Mouse (Mus musculus) intestine, embryonic 16.5 days (tissue): Measurements from ENCODE around the gene Hspg2. TPM values are rescaled to one million over a fixed set of nuclear protein-coding genes. Genes with fewer than 3 reads are reported as not detected.

Experiments
- ATAC-seq: fragments of 200-750 bp; cut with Nextera tagmentation; 2 replicates; pipeline ENCODE4 v1.8.0; 2017; ENCODE audit warnings: moderate TSS enrichment, moderate library complexity
- H3K27ac ChIP-seq: fragments of 300-500 bp; sonication (generic); 2 replicates; pipeline ENCODE4 v1.5.1; 2014; ENCODE audit warnings: mild to moderate bottlenecking, low read length
- H3K27me3 ChIP-seq: fragments of 300-500 bp; sonication (generic); replicated peaks from 2 replicates; pipeline ENCODE4 v1.6.1; 2014; ENCODE audit warnings: low read length, control low read depth, mixed read lengths; ENCODE audit not compliant: control insufficient read depth, insufficient read depth
- H3K36me3 ChIP-seq: fragments of 300-500 bp; sonication (generic); 2 replicates; pipeline ENCODE4 v1.6.1; 2014; ENCODE audit warnings: low read length, control low read depth; ENCODE audit not compliant: control insufficient read depth, insufficient read depth
- H3K4me1 ChIP-seq: fragments of 300-500 bp; sonication (generic); 2 replicates; pipeline ENCODE4 v1.6.1; 2014; ENCODE audit warnings: low read length, control low read depth, mixed read lengths; ENCODE audit not compliant: control insufficient read depth, insufficient read depth
- H3K4me2 ChIP-seq: fragments of 300-500 bp; sonication (generic); 2 replicates; pipeline ENCODE4 v1.6.1; 2014; ENCODE audit warnings: low read depth, low read length, control low read depth
- H3K4me3 ChIP-seq: fragments of 300-500 bp; sonication (generic); 2 replicates; pipeline ENCODE4 v1.5.1; 2014; ENCODE audit warnings: mild to moderate bottlenecking, low read length
- H3K9ac ChIP-seq: fragments of 300-500 bp; sonication (generic); 2 replicates; pipeline ENCODE4 v1.6.1; 2014; ENCODE audit warnings: low read depth, low read length
- H3K9me3 ChIP-seq: fragments of 300-500 bp; sonication (generic); 2 replicates; pipeline ENCODE4 v1.6.1; 2016; ENCODE audit warnings: low read length, control low read depth; ENCODE audit not compliant: control insufficient read depth
- WGBS: fragments of 180-500 bp; shearing (Covaris S2); extraction: QIAGEN DNeasy Blood & Tissue Kit; methylation state at CpG from one replicate; pipeline ENCODE4 v1.1.7; 2014; 5-methylcytosine and 5-hydroxymethylcytosine counted together
- polyA plus RNA-seq: library from polyadenylated mRNA; unstranded; fragments of >200 nt; fragmentation: Nextera tagmentation; extraction: Ambion mirVana; gene quantifications from 2 replicates; pipeline ENCODE4 v1.2.1, GENCODE M21; 2015

Gene Hspg2
- polyA plus RNA-seq, 1 experiment from 2014 or later = 24.5 TPM

- Histone ChIP-seq H3K27me3 (no peaks in the 10 kb centered on the region), H3K36me3 (peaks cover 14% of the 10 kb centered on the region), H3K4me1 (no peaks in the 10 kb centered on the region), H3K9me3 (no peaks in the 10 kb centered on the region), H3K9ac (no peak overlapping the region), H3K27ac (no peak overlapping the region), H3K4me3 (no peak overlapping the region), H3K4me2 (no peak overlapping the region)
- ATAC-seq = no peak
- WGBS = 93% methylated on average over 5 of the region's 5 CpGs
Measured at GRCm38 (mm10) chr4:137520346-137520745, 51.8 kb downstream of the Hspg2 start.

GRCm38 (mm10) chr4:137521966-137522365 is 53.4 kb downstream of the Hspg2 start:
- H3K9ac ChIP-seq = no peak overlapping the region
- H3K27me3 ChIP-seq = no peaks in the 10 kb centered on the region
- peaks cover 14% of the 10 kb centered on the region for H3K36me3 ChIP-seq
- H3K9me3 ChIP-seq = no peaks in the 10 kb centered on the region
- no peak overlapping the region for H3K4me2 ChIP-seq
- H3K4me1 ChIP-seq = 0 out of 2 replicates have a peak, but pooled peaks cover 2% of the 10 kb centered on the region
- WGBS = 90% methylated on average over 11 of the region's 11 CpGs
- no peak overlapping the region for H3K27ac ChIP-seq
- H3K4me3 ChIP-seq = no peak overlapping the region
- no peak for ATAC-seq

- H3K9me3 ChIP-seq = no peaks in the 10 kb centered on the region
- ATAC-seq = no peak
- no peaks in the 10 kb centered on the region for H3K27me3 ChIP-seq
- H3K4me3 ChIP-seq = no peak overlapping the region
- no peak overlapping the region for H3K9ac ChIP-seq
- 0 out of 2 replicates have a peak, but pooled peaks cover 7% of the 10 kb centered on the region for H3K4me1 ChIP-seq
- H3K4me2 ChIP-seq = no peak overlapping the region
- peaks cover 11% of the 10 kb centered on the region for H3K36me3 ChIP-seq
- no peak overlapping the region for H3K27ac ChIP-seq
- WGBS = 74% methylated on average over 1 of the region's 1 CpGs
Measured at GRCm38 (mm10) chr4:137525426-137525825, 56.9 kb downstream of the Hspg2 start.

GRCm38 (mm10) chr4:137527368-137527767 is 58.8 kb downstream of the Hspg2 start:
- Histone ChIP-seq H3K36me3 (peaks cover 6% of the 10 kb centered on the region; the same call in 1 of the 2 replicates), H3K27ac (no peak overlapping the region), H3K9me3 (no peaks in the 10 kb centered on the region), H3K4me2 (no peak overlapping the region), H3K4me1 (0 out of 2 replicates have a peak, but pooled peaks cover 7% of the 10 kb centered on the region), H3K27me3 (no peaks in the 10 kb centered on the region), H3K4me3 (no peak overlapping the region), H3K9ac (no peak overlapping the region)
- peak; percentile 90 for ATAC-seq
- 47% methylated on average over 4 of the region's 4 CpGs for WGBS

- Histone ChIP-seq H3K27me3 (no peaks in the 10 kb centered on the region), H3K27ac (no peak overlapping the region), H3K4me3 (no peak overlapping the region), H3K4me1 (0 out of 2 replicates have a peak, but pooled peaks cover 7% of the 10 kb centered on the region), H3K9me3 (no peaks in the 10 kb centered on the region), H3K9ac (no peak overlapping the region), H3K36me3 (0 out of 2 replicates have a peak, but pooled peaks cover 3% of the 10 kb centered on the region), H3K4me2 (no peak overlapping the region)
- WGBS = 81% methylated on average over 6 of the region's 6 CpGs
- no peak for ATAC-seq
Measured at GRCm38 (mm10) chr4:137527872-137528271, 59.3 kb downstream of the Hspg2 start.

GRCm38 (mm10) chr4:137540356-137540755 is 71.8 kb downstream of the Hspg2 start:
- ATAC-seq = no peak
- H3K36me3 ChIP-seq = peaks cover 12% of the 10 kb centered on the region
- WGBS = 71% methylated on average over 14 of the region's 14 CpGs
- no peak overlapping the region for H3K27ac ChIP-seq
- H3K9me3 ChIP-seq = no peaks in the 10 kb centered on the region
- no peak overlapping the region for H3K9ac ChIP-seq
- 0 out of 2 replicates have a peak, but pooled peaks cover 3% of the 10 kb centered on the region for H3K4me1 ChIP-seq
- H3K4me2 ChIP-seq = no peak overlapping the region
- H3K27me3 ChIP-seq = no peaks in the 10 kb centered on the region
- H3K4me3 ChIP-seq = no peak overlapping the region

- Histone ChIP-seq H3K9ac (no peak overlapping the region), H3K9me3 (no peaks in the 10 kb centered on the region), H3K27ac (no peak overlapping the region), H3K4me1 (0 out of 2 replicates have a peak, but pooled peaks cover 3% of the 10 kb centered on the region), H3K27me3 (no peaks in the 10 kb centered on the region), H3K36me3 (peaks cover 11% of the 10 kb centered on the region), H3K4me3 (no peak overlapping the region), H3K4me2 (no peak overlapping the region)
- WGBS = 74% methylated on average over 10 of the region's 10 CpGs
- ATAC-seq = peak; percentile 83
Measured at GRCm38 (mm10) chr4:137542968-137543367, 74.4 kb downstream of the Hspg2 start.

GRCm38 (mm10) chr4:137545568-137545967 is 77.0 kb downstream of the Hspg2 start:
- 94% methylated on average over 9 of the region's 9 CpGs for WGBS
- Histone ChIP-seq H3K27me3 (no peaks in the 10 kb centered on the region), H3K9ac (no peak overlapping the region), H3K36me3 (peaks cover 13% of the 10 kb centered on the region), H3K4me2 (no peak overlapping the region), H3K27ac (no peak overlapping the region), H3K4me3 (no peak overlapping the region), H3K9me3 (no peaks in the 10 kb centered on the region), H3K4me1 (0 out of 2 replicates have a peak, but pooled peaks cover 3% of the 10 kb centered on the region)
- ATAC-seq = no peak

- Histone ChIP-seq H3K4me3 (no peak overlapping the region), H3K4me2 (no peak overlapping the region), H3K9me3 (no peaks in the 10 kb centered on the region), H3K27me3 (no peaks in the 10 kb centered on the region), H3K9ac (no peak overlapping the region), H3K27ac (no peak overlapping the region), H3K36me3 (peaks cover 13% of the 10 kb centered on the region), H3K4me1 (0 out of 2 replicates have a peak, but pooled peaks cover 3% of the 10 kb centered on the region)
- ATAC-seq = no peak
- WGBS = 83% methylated on average over 5 of the region's 5 CpGs
Measured at GRCm38 (mm10) chr4:137546003-137546525, 77.5 kb downstream of the Hspg2 start.

GRCm38 (mm10) chr4:137553466-137553865 is 84.9 kb downstream of the Hspg2 start:
- Histone ChIP-seq H3K27ac (no peak overlapping the region), H3K36me3 (peaks cover 34% of the 10 kb centered on the region), H3K9ac (no peak overlapping the region), H3K4me3 (no peak overlapping the region), H3K4me1 (no peaks in the 10 kb centered on the region), H3K27me3 (no peaks in the 10 kb centered on the region), H3K9me3 (no peaks in the 10 kb centered on the region), H3K4me2 (no peak overlapping the region)
- ATAC-seq = no peak
- WGBS = 92% methylated on average over 17 of the region's 17 CpGs
